Mouse (Mus musculus): Measurements from ENCODE around the gene Clec2l. TPM values are rescaled to one million over a fixed set of nuclear protein-coding genes. Genes with fewer than 3 reads are reported as not detected.

Gene Clec2l
- polyA plus RNA-seq, 2 experiments = 6.3 to 16.1 TPM

- WGBS = 93% methylated on average over 16 of the region's 16 CpGs
- Histone ChIP-seq H3K36me3 (ENCODE audit: control insufficient read depth, insufficient read depth, low read length) (peaks cover 86% of the 10 kb centered on the region), H3K9ac (ENCODE audit: low read depth, low read length, severe bottlenecking) (no peak overlapping the region), H3K4me2 (replicated peaks; ENCODE audit: low read depth, low read length, severe bottlenecking) (no peak overlapping the region), H3K9me3 (ENCODE audit: control insufficient read depth, low read length) (no peaks in the 10 kb centered on the region), H3K4me3 (replicated peaks; ENCODE audit: low read length) (no peak overlapping the region), H3K27me3 (ENCODE audit: control insufficient read depth, insufficient read depth, low read length) (no peaks in the 10 kb centered on the region), H3K27ac (replicated peaks; ENCODE audit: low read depth, low read length) (no peak overlapping the region), H3K4me1 (ENCODE audit: control insufficient read depth, insufficient read depth, low read length) (no peaks in the 10 kb centered on the region)
- DNase-seq (ENCODE audit: low spot score) = no peak
- no peak for TF ChIP-seq POLR2A (IDR thresholded peaks at IDR 0.05; ENCODE audit: borderline replicate concordance, extremely low read depth, insufficient read depth, insufficient read length)
- ATAC-seq (ENCODE audit: low FRiP score, low read depth) = no peak
These were observed 53.0 kb downstream of the Clec2l start for GRCm38 (mm10) chr6:38715881-38716280.

GRCm38 (mm10) chr6:38718625-38719024 lies 55.8 kb downstream of the Clec2l start:
- Histone ChIP-seq H3K27me3 (ENCODE audit: control insufficient read depth, insufficient read depth, low read length) (no peaks in the 10 kb centered on the region), H3K27ac (replicated peaks; ENCODE audit: low read depth, low read length) (no peak overlapping the region), H3K4me2 (replicated peaks; ENCODE audit: low read depth, low read length, severe bottlenecking) (no peak overlapping the region), H3K9ac (ENCODE audit: low read depth, low read length, severe bottlenecking) (no peak overlapping the region), H3K9me3 (ENCODE audit: control insufficient read depth, low read length) (no peaks in the 10 kb centered on the region), H3K36me3 (ENCODE audit: control insufficient read depth, insufficient read depth, low read length) (peaks cover 79% of the 10 kb centered on the region), H3K4me1 (ENCODE audit: control insufficient read depth, insufficient read depth, low read length) (no peaks in the 10 kb centered on the region), H3K4me3 (replicated peaks; ENCODE audit: low read length) (no peak overlapping the region)
- 89% methylated on average over 7 of the region's 7 CpGs for WGBS
- DNase-seq (ENCODE audit: low spot score) (no peak), ATAC-seq (ENCODE audit: low FRiP score, low read depth) (no peak)
- TF ChIP-seq POLR2A (IDR thresholded peaks at IDR 0.05; ENCODE audit: borderline replicate concordance, extremely low read depth, insufficient read depth, insufficient read length) = no peak

DNA sequence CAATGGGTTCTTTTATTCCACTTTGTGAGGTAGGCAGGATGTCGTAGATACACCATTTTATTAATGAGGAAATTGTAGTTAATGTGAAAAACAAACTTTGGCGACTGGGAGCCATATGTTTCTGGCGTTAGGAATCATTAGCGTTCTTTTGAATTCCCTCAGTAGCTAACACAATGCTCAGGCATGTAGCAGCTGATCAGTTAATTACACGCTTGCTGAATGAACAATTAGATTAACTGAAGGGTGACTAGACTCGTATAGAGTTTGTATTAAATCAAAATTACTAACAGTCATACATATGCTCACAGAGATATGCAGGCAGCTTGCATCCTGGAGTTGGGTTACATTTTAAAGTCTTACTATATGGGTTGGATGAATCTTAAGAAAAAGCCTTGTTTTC lies 56.4 kb downstream of the Clec2l start:
- H3K9me3 ChIP-seq (ENCODE audit: control insufficient read depth, low read length) = no peaks in the 10 kb centered on the region
- WGBS = 68% methylated on average over 6 of the region's 6 CpGs
- H3K4me2 ChIP-seq (replicated peaks; ENCODE audit: low read depth, low read length, severe bottlenecking) = no peak overlapping the region
- H3K4me1 ChIP-seq (ENCODE audit: control insufficient read depth, insufficient read depth, low read length) = no peaks in the 10 kb centered on the region
- no peak overlapping the region for H3K9ac ChIP-seq (ENCODE audit: low read depth, low read length, severe bottlenecking)
- no peak for TF ChIP-seq POLR2A (IDR thresholded peaks at IDR 0.05; ENCODE audit: borderline replicate concordance, extremely low read depth, insufficient read depth, insufficient read length)
- no peak for DNase-seq (ENCODE audit: low spot score)
- ATAC-seq (ENCODE audit: low FRiP score, low read depth) = no peak
- no peaks in the 10 kb centered on the region for H3K27me3 ChIP-seq (ENCODE audit: control insufficient read depth, insufficient read depth, low read length)
- no peak overlapping the region for H3K27ac ChIP-seq (replicated peaks; ENCODE audit: low read depth, low read length)
- H3K36me3 ChIP-seq (ENCODE audit: control insufficient read depth, insufficient read depth, low read length) = peaks cover 77% of the 10 kb centered on the region
- no peak overlapping the region for H3K4me3 ChIP-seq (replicated peaks; ENCODE audit: low read length)

DNA sequence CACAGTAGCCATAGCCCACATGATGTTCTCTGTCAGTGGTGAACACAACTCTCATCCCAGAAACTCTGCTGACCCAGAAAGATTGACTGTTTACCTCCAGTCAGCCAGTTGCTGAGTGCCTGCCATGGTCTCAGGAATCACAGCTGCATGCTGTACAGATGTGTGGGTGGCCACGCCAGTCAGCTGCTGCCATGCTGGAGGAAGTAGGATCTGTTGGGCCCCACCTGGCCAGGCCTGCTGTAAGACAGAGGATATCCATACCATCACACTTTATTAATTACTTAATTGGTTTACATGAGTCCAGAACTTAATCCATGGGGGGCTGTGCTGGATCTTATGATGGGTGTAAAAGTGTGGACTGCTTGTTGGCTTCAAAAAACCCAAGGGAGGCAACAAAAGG lies 58.5 kb downstream of the Clec2l start:
- Histone ChIP-seq H3K27me3 (ENCODE audit: control insufficient read depth, insufficient read depth, low read length) (no peaks in the 10 kb centered on the region), H3K4me3 (replicated peaks; ENCODE audit: low read length) (no peak overlapping the region), H3K9ac (ENCODE audit: low read depth, low read length, severe bottlenecking) (no peak overlapping the region), H3K27ac (replicated peaks; ENCODE audit: low read depth, low read length) (no peak overlapping the region), H3K4me1 (ENCODE audit: control insufficient read depth, insufficient read depth, low read length) (no peaks in the 10 kb centered on the region), H3K36me3 (ENCODE audit: control insufficient read depth, insufficient read depth, low read length) (peaks cover 62% of the 10 kb centered on the region), H3K9me3 (ENCODE audit: control insufficient read depth, low read length) (no peaks in the 10 kb centered on the region), H3K4me2 (replicated peaks; ENCODE audit: low read depth, low read length, severe bottlenecking) (no peak overlapping the region)
- no peak for TF ChIP-seq POLR2A (IDR thresholded peaks at IDR 0.05; ENCODE audit: borderline replicate concordance, extremely low read depth, insufficient read depth, insufficient read length)
- ATAC-seq (ENCODE audit: low FRiP score, low read depth) (no peak), DNase-seq (ENCODE audit: low spot score) (no peak)
- 39% methylated on average over 1 of the region's 1 CpGs for WGBS

DNA sequence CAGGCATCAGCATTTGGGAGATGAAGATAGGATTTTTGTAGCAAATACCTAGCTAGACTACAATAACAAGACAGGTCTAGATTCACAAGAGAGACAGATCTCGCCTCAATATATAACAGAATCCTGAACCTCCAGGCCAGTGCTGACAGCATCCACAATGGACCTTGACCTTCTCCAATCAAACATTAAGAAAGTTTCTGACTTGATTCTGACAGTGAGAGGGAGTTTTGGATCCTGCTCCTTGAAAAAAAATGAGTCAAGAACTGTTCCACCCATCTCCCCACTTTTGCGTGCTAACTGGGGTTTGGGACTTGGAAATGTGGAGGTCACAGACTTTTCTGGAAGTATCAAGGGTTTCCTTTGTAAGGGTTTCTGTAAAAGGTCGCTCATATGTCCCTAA lies 62.6 kb downstream of the Clec2l start:
- Histone ChIP-seq H3K27ac (replicated peaks; ENCODE audit: low read depth, low read length) (no peak overlapping the region), H3K36me3 (ENCODE audit: control insufficient read depth, insufficient read depth, low read length) (peaks cover 42% of the 10 kb centered on the region), H3K4me2 (replicated peaks; ENCODE audit: low read depth, low read length, severe bottlenecking) (no peak overlapping the region), H3K4me1 (ENCODE audit: control insufficient read depth, insufficient read depth, low read length) (no peaks in the 10 kb centered on the region), H3K9me3 (ENCODE audit: control insufficient read depth, low read length) (no peaks in the 10 kb centered on the region), H3K9ac (ENCODE audit: low read depth, low read length, severe bottlenecking) (no peak overlapping the region), H3K4me3 (replicated peaks; ENCODE audit: low read length) (no peak overlapping the region), H3K27me3 (ENCODE audit: control insufficient read depth, insufficient read depth, low read length) (no peaks in the 10 kb centered on the region)
- 94% methylated on average over 3 of the region's 3 CpGs for WGBS
- no peak for TF ChIP-seq POLR2A (IDR thresholded peaks at IDR 0.05; ENCODE audit: borderline replicate concordance, extremely low read depth, insufficient read depth, insufficient read length)
- no peak for DNase-seq (ENCODE audit: low spot score)
- no peak for ATAC-seq (ENCODE audit: low FRiP score, low read depth)

Other genes starting within 250 kb of the Clec2l start
- 21.5 and 24.3 TPM in 2 replicates for gene Ubn2, start 229.1 kb upstream of the Clec2l start, polyA plus RNA-seq (2012; rRNA removed)
- 15.6 and 20.4 TPM in 2 replicates for gene Ubn2, start 229.1 kb upstream of the Clec2l start, polyA plus RNA-seq (2014; fragmentation: Nextera tagmentation; extraction: Ambion mirVana)
- gene Fmc1, start 129.6 kb upstream of the Clec2l start, polyA plus RNA-seq (2012; rRNA removed) = 78.3 and 87.5 TPM in 2 replicates
- 92.0 and 102 TPM in 2 replicates for gene Fmc1, start 129.6 kb upstream of the Clec2l start, polyA plus RNA-seq (2014; fragmentation: Nextera tagmentation; extraction: Ambion mirVana)
- gene Luc7l2, start 111.7 kb upstream of the Clec2l start, polyA plus RNA-seq (2012; rRNA removed) = 160 and 214 TPM in 2 replicates
- 60.9 and 64.9 TPM in 2 replicates for gene Luc7l2, start 111.7 kb upstream of the Clec2l start, polyA plus RNA-seq (2014; fragmentation: Nextera tagmentation; extraction: Ambion mirVana)
- gene Klrg2, start 25.8 kb upstream of the Clec2l start, polyA plus RNA-seq (2012; rRNA removed) = 1.3 and 1.5 TPM in 2 replicates
- gene Klrg2, start 25.8 kb upstream of the Clec2l start, polyA plus RNA-seq (2014; fragmentation: Nextera tagmentation; extraction: Ambion mirVana) = 1.1 and 2.1 TPM in 2 replicates
- 1.8 and 3.4 TPM in 2 replicates for gene Tbxas1, start 212.3 kb downstream of the Clec2l start, polyA plus RNA-seq (2012; rRNA removed)
- gene Tbxas1, start 212.3 kb downstream of the Clec2l start, polyA plus RNA-seq (2014; fragmentation: Nextera tagmentation; extraction: Ambion mirVana) = 2.6 and 3.2 TPM in 2 replicates
- 12.3 and 16.4 TPM in 2 replicates for gene Hipk2, start 213.1 kb downstream of the Clec2l start, polyA plus RNA-seq (2012; rRNA removed)
- gene Hipk2, start 213.1 kb downstream of the Clec2l start, polyA plus RNA-seq (2014; fragmentation: Nextera tagmentation; extraction: Ambion mirVana) = 11.9 and 17.4 TPM in 2 replicates

Data from limb, embryonic 14.5 days (tissue).